Mouse (Mus musculus) Patski (cell line): Measurements from ENCODE around the gene Nup107. TPM values are rescaled to one million over a fixed set of nuclear protein-coding genes. Genes with fewer than 3 reads are reported as not detected.
"Not testable (repeated sequence)": the region's sequence is repeated elsewhere in the genome, so short reads cannot be mapped to it uniquely, and the experiment has no call there.

ENCODE experiments used
- ATAC-seq: fragments of 100-300 bp; one replicate; pipeline ENCODE4 v1.8.0; 2021
- CTCF ChIA-PET: fragments of 350-600 bp; sonication (Branson Sonifier 250); formaldehyde crosslinking; loops from one replicate; lab custom pipeline; 2022; ENCODE audit warnings: inconsistent platforms; lab: Charles Lee
- POLR2A ChIA-PET: fragments of 350-600 bp; sonication (Branson Sonifier 250); formaldehyde crosslinking; loops from one replicate; lab custom pipeline; 2022; ENCODE audit warnings: antibody characterized with exemption, inconsistent platforms; lab: Charles Lee
- DNase-seq: peaks from one replicate; pipeline ENCODE4 v3.0.0-alpha.2; 2011; ENCODE audit warnings: low read depth, low spot score
- H3K27me3 ChIP-seq: fragments of 371-371 bp; one replicate; pipeline ENCODE4 v1.5.1; 2021
- CTCF ChIP-seq: fragments of 100-300 bp; IDR thresholded peaks from one replicate; pipeline ENCODE4 v1.5.1; 2021
- in situ Hi-C: fragments of 300-500 bp; cut with MboI; formaldehyde crosslinking; loops from 3 replicates; pipeline ENCODE4 v1.11.1; 2018; ENCODE audit warnings: low pct_unique_long_range_greater_than_20kb, mixed read lengths
- polyA plus RNA-seq: library from polyadenylated mRNA; unstranded; gene quantifications from one replicate; pipeline ENCODE4 v1.2.3, GENCODE M21; 2021

Nup107 gene
- polyA plus RNA-seq, 1 experiment from 2014 or later = 22.6 TPM

DNA sequence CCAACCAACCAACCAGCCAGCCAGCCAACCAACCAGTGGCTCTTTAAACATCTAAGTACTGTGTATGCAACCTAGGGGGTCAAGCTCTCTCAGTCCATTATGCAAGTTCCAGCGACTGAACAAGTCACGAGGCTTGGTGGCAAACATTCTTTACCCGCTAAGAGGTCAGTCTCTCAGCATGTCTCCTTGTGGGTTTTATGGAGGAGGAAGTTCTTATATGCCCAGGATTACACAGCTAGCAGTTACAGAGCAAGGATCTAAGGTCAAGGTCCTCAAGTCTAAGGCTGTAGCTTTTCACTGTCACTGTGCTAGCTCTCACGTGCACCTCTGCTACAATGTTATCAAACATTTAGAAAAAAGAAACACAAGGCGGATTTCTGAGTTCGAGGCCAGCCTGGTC lies 27.9 kb downstream of the Nup107 start:
- DNase-seq = no peak
- in situ Hi-C loops = no loop called here
- no peaks in the 10 kb centered on the region for H3K27me3 ChIP-seq
- no peak for ATAC-seq
- no peak for TF ChIP-seq CTCF
- POLR2A ChIA-PET = no interaction called here
- CTCF ChIA-PET = no interaction called here

DNA sequence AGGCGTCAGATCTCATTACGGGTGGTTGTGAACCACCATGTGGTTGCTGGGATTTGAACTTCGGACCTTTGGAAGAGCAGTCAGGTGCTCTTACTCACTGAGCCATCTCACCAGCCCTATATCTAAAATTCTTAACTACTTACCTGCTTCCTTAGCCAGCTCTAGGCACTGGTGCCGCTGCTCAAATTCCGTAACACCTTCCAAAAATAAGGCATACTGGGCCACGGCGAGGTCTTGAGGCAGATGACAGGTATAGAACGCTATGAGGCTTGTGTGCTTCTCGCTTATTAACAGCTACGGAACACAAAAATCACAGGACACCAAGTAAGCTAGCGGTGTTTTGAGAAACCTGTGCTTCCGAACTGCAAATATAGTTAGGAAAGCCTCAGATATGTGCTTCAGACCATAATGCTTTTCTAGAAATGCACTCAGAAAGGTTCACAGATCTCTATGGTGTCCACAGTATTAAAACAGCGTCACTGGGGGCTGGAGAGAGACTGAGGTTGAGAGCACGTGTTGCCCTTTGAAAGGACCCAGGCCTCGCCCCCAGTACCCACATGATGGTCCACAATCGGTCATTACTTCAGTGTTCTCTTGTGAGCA lies 28.8 kb downstream of the Nup107 start:
- ChIA-PET POLR2A (interaction anchor here (0.6 kb wide), 1 partner anchor 26 kb away, joined by 3 read pairs; no protein-coding TSS in a partner anchor), CTCF (no interaction called here)
- TF ChIP-seq CTCF = no peak
- DNase-seq = no peak
- ATAC-seq = no peak
- no peaks in the 10 kb centered on the region for H3K27me3 ChIP-seq
- in situ Hi-C loops = no loop called here

DNA sequence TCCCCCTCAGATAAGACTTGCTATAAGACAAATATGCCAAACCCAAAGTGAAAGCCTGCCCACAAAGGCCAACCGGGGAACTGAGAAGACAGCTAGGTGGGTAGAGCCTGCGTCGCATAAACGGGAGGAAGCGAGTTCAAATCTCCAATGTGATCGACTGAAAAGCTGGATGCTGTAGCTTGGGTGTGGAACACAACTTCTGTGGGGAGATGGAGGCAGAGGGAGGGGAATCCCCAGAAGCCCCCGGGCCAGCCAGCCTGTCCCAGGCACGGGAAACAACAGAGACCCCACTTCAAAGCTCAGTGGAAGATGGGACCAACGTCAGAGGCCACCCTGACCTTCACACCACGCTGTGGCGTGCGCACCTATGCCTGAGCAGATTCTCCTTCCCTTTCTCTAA lies 29.5 kb downstream of the Nup107 start:
- TF ChIP-seq CTCF = no peak
- ChIA-PET CTCF (no interaction called here), POLR2A (no interaction called here)
- H3K27me3 ChIP-seq = no peaks in the 10 kb centered on the region
- no peak for DNase-seq
- no peak for ATAC-seq
- in situ Hi-C loops = no loop called here

DNA sequence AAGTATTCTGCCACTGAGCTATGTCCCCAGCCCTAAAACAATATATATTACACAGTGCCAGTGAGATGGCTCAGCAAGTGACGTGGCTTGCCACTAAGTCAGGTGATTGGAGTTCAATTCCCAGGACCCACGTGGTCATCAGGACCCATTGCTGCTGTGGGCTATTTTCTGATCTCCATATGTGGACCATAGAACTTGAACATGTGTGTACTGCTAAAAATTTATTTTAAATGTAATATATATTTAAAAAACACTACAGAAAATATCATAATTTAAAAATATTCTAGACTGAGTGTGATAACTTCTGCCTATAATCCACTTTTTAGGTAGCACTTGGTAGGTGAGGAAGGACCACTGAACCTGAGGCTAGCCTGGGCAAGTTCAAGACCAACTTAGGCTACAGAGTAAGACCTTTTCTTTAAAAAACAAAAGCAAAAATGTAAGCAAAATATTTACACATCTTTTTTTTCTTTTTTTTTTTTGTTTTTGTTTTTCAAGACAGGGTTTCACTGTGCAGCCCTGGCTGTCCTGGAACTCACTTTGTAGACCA lies 30.1 kb downstream of the Nup107 start:
- H3K27me3 ChIP-seq = no peaks in the 10 kb centered on the region
- ChIA-PET CTCF (no interaction called here), POLR2A (no interaction called here)
- in situ Hi-C loops = no loop called here
- no peak for TF ChIP-seq CTCF
- ATAC-seq = no peak
- DNase-seq = no peak

DNA sequence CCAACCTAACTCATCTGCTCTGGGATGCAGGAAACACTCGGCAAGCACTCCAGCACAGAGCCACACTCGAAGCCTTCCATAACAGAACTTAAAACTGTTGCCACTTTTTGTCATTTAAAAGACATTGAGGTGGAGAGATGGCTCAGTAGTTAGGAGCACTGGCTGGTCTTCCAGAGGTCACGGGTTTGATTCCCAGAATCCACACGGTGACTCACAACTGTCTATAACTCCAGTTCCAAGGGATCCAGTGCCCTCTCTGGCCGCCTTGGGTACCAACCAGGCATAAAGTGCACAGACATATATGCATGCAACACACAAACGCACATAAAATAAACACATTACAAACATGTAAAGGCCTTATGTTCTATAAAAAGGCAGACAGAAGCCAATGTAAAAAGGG lies 31.0 kb downstream of the Nup107 start:
- no peak for TF ChIP-seq CTCF
- ATAC-seq = no peak
- in situ Hi-C loops = no loop called here
- ChIA-PET POLR2A (no interaction called here), CTCF (no interaction called here)
- DNase-seq = no peak
- no peaks in the 10 kb centered on the region for H3K27me3 ChIP-seq

DNA sequence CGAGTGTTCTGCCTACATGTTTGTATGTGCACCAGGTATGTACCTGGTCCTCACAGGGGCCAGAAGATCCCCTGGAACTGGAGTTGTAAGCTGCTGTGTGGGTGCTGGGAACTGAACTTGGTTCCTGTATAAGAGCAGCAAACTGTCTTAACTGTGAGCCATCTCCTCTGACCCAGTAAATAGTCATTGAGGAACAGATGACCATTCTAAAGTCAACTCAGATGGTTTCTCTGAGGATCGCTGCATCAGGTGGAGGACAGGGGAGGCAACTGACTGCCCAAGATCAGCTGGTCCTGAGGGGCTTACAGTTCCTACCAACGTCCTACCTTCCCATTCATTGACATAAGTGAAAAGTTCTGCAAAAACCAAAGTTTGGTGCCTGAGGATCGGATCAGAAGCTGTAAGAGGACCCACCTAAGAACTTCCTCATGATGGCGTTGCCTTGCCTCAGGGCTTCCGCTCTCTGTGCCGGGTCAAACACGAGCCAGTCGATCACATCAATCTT lies 31.6 kb downstream of the Nup107 start:
- no peak for ATAC-seq
- ChIA-PET POLR2A (no interaction called here), CTCF (no interaction called here)
- TF ChIP-seq CTCF = no peak
- no peak for DNase-seq
- in situ Hi-C loops = no loop called here
- H3K27me3 ChIP-seq = no peaks in the 10 kb centered on the region

DNA sequence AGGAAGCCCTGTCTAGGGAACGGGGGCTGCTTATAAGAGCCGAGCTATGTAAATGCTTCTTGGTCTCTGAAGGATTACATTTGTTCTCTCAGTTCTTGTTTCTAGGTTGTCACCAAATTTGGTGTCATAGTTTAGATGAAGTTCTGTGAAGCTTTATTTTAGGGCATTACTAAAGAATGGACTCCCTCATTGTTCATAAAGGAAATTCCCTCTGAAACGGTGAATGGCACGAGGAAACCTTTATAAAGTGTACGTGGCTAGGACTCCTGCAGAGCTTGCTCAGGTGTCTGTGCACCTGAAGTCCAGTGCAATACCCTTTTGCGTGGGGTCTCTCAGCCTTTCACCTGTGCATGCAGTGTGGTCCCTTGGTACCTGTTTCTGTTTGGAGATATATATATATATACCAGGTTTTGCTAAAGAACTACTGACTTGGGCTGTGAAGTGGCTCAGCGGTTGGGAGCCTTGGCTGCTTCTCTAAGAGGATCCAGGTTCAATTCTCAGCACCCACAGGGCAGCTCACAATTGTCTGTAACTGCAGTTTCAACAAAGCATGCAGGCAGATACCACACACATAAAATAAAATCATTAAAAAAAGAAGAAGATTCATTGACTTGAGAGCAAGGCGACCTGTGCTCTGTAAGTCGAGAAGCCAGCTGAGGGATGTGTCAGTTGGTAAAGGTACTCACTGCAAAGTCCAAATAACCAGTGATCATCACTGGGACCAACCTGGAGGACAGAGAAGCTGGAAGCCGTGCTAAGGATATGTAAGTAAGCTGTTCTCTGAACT lies 32.5 kb downstream of the Nup107 start:
- ATAC-seq = no peak
- ChIA-PET POLR2A (no interaction called here), CTCF (no interaction called here)
- TF ChIP-seq CTCF = no peak
- in situ Hi-C loops = no loop called here
- no peak for DNase-seq
- H3K27me3 ChIP-seq = no peaks in the 10 kb centered on the region

DNA sequence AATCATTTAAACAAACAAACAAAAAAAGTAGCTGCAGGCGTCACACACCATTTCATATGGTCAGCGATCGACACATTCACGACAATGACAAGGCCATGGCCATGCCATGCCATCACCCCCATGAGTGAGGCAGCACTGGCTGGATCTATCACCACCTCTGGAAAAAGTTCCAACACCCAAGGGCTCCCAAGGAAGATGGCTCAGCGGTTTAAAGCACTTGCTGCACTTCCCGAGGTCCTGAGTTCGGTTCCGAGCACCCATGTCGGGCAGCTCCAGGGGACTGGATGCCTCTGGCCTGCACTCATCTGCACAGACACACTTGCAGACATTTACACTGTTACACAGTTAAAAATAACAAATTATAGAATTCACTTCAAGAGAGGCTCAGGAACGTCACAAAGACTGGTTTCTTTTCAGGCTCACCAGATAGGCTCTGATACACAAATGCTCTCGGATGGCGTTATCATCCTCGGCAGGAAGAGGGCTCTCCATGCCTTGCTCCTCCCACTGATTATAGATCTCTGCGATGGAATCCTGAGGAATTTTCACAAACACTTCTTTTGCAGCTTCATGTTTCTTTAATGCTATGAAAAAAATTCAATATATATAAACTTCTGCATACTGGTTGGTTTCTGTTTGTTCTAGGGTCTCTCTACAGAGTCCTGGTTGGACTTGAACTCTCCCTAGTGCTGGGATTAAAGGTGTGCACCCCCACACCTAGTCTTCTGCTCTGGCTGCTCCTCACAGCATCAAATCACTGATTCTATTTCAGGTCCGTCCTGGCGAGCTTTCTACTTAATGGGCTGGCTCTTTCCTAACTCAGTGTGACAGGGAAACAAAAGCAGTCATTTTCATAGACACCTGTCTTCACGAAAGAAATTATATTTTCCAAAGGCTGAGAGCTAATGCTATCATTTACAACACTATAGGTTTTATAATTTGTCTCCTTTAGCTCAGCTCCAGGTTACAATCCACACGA lies 33.5 kb downstream of the Nup107 start:
- CTCF ChIA-PET = interaction anchor here (0.6 kb wide), 1 partner anchor 97 kb away, joined by 3 read pairs; no protein-coding TSS in a partner anchor
- no peak for TF ChIP-seq CTCF
- H3K27me3 ChIP-seq = no peaks in the 10 kb centered on the region
- DNase-seq (no peak), ATAC-seq (no peak)
- POLR2A ChIA-PET = interaction anchor here (0.7 kb wide), 1 partner anchor 36 kb away, joined by 3 read pairs; no protein-coding TSS in a partner anchor
- in situ Hi-C loops = no loop called here

DNA sequence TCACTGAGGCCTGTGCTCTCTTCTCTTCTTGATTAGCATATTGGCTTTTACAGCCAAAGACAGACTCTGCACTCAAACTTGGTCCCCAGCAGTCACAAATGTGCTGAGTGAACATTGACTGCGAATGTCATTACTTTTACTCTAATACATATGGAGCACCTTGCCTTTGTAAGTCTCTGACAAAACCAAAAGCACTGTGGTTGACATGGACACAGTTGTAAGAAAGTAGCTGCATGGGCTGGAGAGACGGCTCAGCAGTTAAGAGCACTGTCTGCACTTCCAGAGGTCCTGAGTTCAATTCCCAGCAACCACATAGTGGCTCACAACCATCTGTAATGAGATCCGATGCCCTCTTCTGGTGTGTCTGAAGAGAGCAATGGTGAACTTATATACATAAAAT lies 34.2 kb downstream of the Nup107 start:
- POLR2A ChIA-PET = interaction anchor here (0.7 kb wide), 1 partner anchor 35 kb away, joined by 3 read pairs; no protein-coding TSS in a partner anchor
- CTCF ChIA-PET, H3K27me3 ChIP-seq, DNase-seq, ATAC-seq, in situ Hi-C loops: not testable (repeated sequence)

DNA sequence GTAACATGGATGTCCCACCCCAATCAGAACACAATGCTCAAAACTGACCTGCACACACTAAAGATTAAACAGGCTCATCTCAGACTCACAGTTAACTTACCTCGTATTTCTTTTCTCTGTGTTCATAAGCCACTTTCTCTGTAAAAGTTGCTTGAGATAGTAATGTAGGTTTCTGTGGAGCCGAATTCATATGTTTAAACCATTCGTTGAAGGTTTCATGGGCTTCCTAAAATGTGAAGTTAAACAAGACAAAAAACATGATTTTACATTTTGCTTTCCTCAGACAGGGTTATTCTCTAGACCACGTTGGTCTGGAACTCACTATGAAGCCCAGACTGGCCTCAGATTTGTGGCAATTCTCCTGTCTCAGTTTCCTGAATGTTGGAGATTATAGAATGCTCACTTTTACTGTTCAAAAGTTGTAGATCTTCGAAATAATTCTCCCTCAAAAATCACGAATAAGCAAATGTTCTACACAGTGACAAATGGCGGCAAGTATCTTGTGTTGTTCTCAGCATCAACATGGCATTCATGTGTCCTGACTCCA lies 34.6 kb downstream of the Nup107 start:
- in situ Hi-C loops = no loop called here
- ChIA-PET CTCF (no interaction called here), POLR2A (interaction anchor here (0.7 kb wide), 1 partner anchor 35 kb away, joined by 3 read pairs; no protein-coding TSS in a partner anchor)
- ATAC-seq (no peak), DNase-seq (no peak)
- TF ChIP-seq CTCF = no peak
- no peaks in the 10 kb centered on the region for H3K27me3 ChIP-seq
